Mouse (Mus musculus) ovary, postnatal 14 days (tissue): Measurements from ENCODE around the gene Zswim2.
"Not testable (repeated sequence)": the region's sequence is repeated elsewhere in the genome, so short reads cannot be mapped to it uniquely, and the experiment has no call there.

ENCODE experiments used
- DNase-seq: peaks from one replicate; pipeline ENCODE4 v3.0.0; 2022; ENCODE audit warnings: low spot score

The Zswim2 gene

GRCm38 (mm10) chr2:83940931-83941361 is at the start of gene Zswim2:
Gene Zswim2, minus strand, starts transcription at chr2:83941228.
- peak; percentile 11 for DNase-seq

- not testable (repeated sequence) for DNase-seq
Observed at GRCm38 (mm10) chr2:83990253-83990652, 49.2 kb upstream of the Zswim2 start, which contains the start of gene Gm13691. Gene Gm13691, plus strand, starts transcription at chr2:83990553.

- not testable (repeated sequence) for DNase-seq
Observed at GRCm38 (mm10) chr2:83984443-83984842, 43.4 kb upstream of the Zswim2 start, which contains the start of gene Gm13697. Gene Gm13697, plus strand, starts transcription at chr2:83984743.

- DNase-seq: not testable (repeated sequence)
Observed at GRCm38 (mm10) chr2:83978633-83979032, 37.6 kb upstream of the Zswim2 start, which contains the start of gene Gm13694. Gene Gm13694, plus strand, starts transcription at chr2:83978933.

GRCm38 (mm10) chr2:83972823-83973222 is 31.8 kb upstream of the Zswim2 start, which contains the start of gene Gm13696:
Gene Gm13696, plus strand, starts transcription at chr2:83973123.
- not testable (repeated sequence) for DNase-seq

- not testable (repeated sequence) for DNase-seq
Observed at GRCm38 (mm10) chr2:83967013-83967412, 26.0 kb upstream of the Zswim2 start, which contains the start of gene Gm13695. Gene Gm13695, plus strand, starts transcription at chr2:83967313.

GRCm38 (mm10) chr2:83961203-83961602 is 20.2 kb upstream of the Zswim2 start, which contains the start of gene Gm13693:
Gene Gm13693, plus strand, starts transcription at chr2:83961503.
- DNase-seq: not testable (repeated sequence)

GRCm38 (mm10) chr2:83955393-83955792 is 14.4 kb upstream of the Zswim2 start, which contains the start of gene Gm13698:
Gene Gm13698, plus strand, starts transcription at chr2:83955693.
- not testable (repeated sequence) for DNase-seq

GRCm38 (mm10) chr2:83941792-83942191 is 764 bp upstream of the Zswim2 start:
- no peak for DNase-seq

- DNase-seq: no peak
Observed at GRCm38 (mm10) chr2:83941378-83941777, 350 bp upstream of the Zswim2 start.

- no peak for DNase-seq
Observed at GRCm38 (mm10) chr2:83929478-83930088, 11.4 kb downstream of the Zswim2 start.

GRCm38 (mm10) chr2:83901896-83902540 is 39.0 kb downstream of the Zswim2 start:
- DNase-seq: no peak

GRCm38 (mm10) chr2:83893701-83894100 is 47.3 kb downstream of the Zswim2 start:
- DNase-seq: no peak

- DNase-seq: no peak
Observed at GRCm38 (mm10) chr2:83883850-83884420, 57.1 kb downstream of the Zswim2 start.
